Mouse (Mus musculus) gastrocnemius, postnatal 36 days (tissue): Measurements from ENCODE around the gene Mtmr10. TPM values are rescaled to one million over a fixed set of nuclear protein-coding genes. Genes with fewer than 3 reads are reported as not detected.
A peak's percentile ranks its signal among the peaks of the same experiment; 100 is the strongest.

Source experiments
- DNase-seq, 2 experiments: peaks; one replicate each; pipeline ENCODE4 v3.0.0; 2022
- intact Hi-C: fragments of 180-260 bp; cut with DNase I; formaldehyde crosslinking; loops from one replicate; pipeline ENCODE4 v1.15.1; 2025
- long read RNA-seq, 2 experiments: library from polyadenylated mRNA; stranded (forward); transcript quantifications; one replicate each; pipeline ENCODE4 v2.0.0; 2021
- total RNA-seq, 2 experiments: library from RNA; stranded (reverse); gene quantifications; 2 replicates each; pipeline ENCODE4 v1.2.3; 2021

The Mtmr10 gene
- 10 to 100 TPM; 14.3 to 18.9 TPM for total RNA-seq
- long read RNA-seq, experiment 1, full-length matches to known transcripts: 1 of 5 reads
- long read RNA-seq, experiment 1, partial matches to known transcripts: 1 of 5 reads
- long read RNA-seq, experiment 1, other reads (novel, unspliced or antisense): 3 of 5 reads
- long read RNA-seq, experiment 2, full-length matches to known transcripts: 2 of 5 reads
- long read RNA-seq, experiment 2, partial matches to known transcripts: 0 of 5 reads
- long read RNA-seq, experiment 2, other reads (novel, unspliced or antisense): 3 of 5 reads

DNA sequence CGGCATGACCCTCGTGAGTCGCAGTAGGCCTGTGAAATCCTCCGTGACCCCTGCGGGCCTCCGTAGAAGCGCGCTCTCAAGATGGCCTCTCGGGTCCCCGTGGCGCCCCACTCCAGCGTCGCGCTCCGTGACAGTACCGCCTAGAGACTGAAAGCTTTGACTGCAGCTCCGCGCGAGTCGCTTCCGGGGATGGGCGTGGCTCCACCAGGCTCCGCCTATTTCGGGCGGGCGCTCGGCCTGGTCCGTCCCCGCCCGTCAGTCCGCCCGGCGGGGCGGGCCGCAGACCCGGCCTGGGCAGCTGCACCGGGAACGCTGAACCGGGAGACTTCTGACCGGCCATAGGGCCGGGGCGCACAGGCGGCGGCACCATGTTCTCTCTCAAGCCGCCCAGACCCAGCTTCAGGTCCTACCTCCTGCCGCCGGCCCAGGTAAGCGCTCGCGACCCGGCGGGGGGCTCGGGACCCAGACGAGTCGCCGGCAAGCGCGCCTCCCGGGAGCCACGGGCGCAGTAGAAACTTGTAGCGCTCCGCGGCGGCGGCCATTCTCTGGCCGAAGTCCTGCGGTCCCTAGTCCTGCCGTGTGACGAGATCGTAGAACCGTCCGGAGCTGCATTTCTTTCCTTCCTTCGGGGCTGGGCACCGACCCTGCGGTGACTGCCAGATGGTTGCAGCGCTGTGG is at the start of gene Mtmr10:
Mtmr10 (plus strand) TSS at position 240 of the 678 bp plus-strand sequence.
- DNase-seq: peak; percentile 98 to 99
- intact Hi-C loops: loop anchor here (5.0 kb wide), 1 partner anchor 105 kb away; no protein-coding TSS in a partner anchor

DNA sequence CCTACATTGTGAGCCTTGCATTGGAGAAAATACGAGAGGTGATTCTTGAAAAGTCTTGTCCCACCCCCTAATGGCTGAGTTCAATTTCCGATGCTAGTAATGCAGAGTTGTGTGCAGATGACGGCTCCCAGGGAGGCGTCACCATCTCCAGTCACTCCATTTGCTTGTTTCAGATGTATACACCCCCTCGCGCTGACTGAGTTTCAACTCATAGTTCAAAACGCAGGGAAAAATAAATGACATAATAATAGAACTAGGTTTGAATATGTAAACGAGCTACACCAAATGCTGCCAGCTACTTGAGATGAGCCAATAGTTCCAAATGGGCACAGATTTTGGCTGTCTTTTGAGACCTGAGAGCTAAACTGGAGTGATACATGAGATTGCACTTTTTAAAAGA is 49.7 kb upstream of the Mtmr10 start:
- intact Hi-C loops: no loop called here
- DNase-seq: no peak

GRCm38 (mm10) chr7:64238410-64239086 is 48.9 kb upstream of the Mtmr10 start:
- intact Hi-C loops: no loop called here

GRCm38 (mm10) chr7:64239138-64239805 is 48.2 kb upstream of the Mtmr10 start:
- intact Hi-C loops: no loop called here
- no peak for DNase-seq

More at GRCm38 (mm10) chr7:64238410-64239086, 48.9 kb upstream of the Mtmr10 start:
- DNase-seq: no peak

- intact Hi-C loops: no loop called here
- DNase-seq: no peak
Observed at GRCm38 (mm10) chr7:64239806-64240315, 47.6 kb upstream of the Mtmr10 start.

GRCm38 (mm10) chr7:64242424-64242823 is 45.0 kb upstream of the Mtmr10 start:
- intact Hi-C loops: no loop called here
- no peak for DNase-seq

DNA sequence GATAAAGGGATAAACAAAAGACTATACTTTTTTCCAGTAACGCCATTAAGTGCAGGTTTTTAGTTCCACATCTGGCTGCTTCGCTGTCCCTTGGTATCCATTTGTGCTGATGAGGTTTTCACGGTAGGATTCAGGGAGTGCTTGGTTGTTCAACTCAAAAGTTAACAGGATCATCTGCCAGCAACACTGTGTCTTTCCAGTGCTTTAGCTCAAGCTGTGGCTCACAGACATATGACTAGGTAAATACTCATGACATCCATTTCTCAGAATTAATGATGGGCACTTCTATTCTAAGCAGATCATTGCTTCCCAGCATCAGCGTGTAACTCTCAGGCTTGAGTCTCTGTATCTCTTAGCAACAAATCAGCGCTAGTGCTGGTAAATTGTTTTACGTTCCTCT is 43.1 kb upstream of the Mtmr10 start:
- DNase-seq: no peak
- intact Hi-C loops: no loop called here

DNA sequence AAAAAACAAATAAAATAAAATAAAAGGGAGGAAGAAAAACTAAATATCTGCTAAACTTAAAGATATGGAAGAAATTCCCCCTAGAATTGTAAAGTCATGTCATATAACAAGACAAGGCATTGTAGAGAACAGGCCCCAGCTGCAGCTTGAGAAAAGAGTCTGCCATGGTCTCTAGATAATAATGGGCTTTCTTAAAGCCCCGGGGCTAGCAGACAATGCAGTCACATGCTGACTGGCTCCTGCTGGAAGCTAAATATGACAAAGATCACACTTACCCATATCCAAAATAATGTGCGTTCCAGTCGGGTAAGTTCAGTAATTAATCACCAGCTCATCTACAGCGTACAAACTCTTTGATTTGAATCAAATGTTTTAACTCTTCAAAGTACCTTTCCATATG is 40.7 kb upstream of the Mtmr10 start:
- intact Hi-C loops: no loop called here
- DNase-seq: no peak

- intact Hi-C loops: no loop called here
- DNase-seq: no peak
Observed at GRCm38 (mm10) chr7:64248352-64248751, 39.1 kb upstream of the Mtmr10 start.

DNA sequence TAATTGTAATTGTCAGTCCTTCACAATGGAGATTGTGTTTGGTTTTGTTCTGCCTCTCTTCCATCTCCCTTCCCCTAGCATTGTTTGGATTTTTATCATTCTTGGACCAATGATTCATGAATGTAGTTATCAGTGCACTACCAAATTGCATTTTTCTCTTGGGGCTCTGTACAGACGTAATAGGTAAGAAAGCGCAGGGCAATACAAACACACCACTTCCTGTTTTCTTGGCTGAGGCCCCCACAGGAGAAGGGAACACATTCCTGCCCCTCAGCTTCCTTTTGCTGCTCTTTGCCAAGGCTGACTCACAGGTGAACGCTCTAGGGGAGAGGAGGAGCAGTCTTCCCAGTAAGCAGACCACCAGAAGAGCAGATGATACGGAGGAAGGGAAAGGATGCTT is 37.7 kb upstream of the Mtmr10 start:
- DNase-seq: no peak

DNA sequence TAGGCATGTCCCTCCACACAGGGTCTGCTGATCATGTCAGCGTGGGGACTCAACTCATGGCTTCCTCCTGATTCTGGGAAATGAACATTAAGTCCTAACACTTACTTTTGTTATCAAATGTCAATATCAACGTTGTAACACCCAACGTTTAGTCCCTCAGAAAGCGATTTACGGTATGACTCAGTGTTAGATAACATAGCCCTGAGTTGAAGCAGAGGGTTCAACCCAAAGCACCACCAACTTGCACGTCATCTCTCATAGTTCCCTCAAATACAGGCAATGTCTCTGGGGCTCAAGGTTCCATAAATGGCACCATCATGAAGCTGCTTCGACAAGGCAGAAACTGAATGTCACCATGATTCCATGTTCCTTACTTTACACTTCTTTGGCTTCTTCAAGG is 37.0 kb upstream of the Mtmr10 start:
- no peak for DNase-seq
- intact Hi-C loops: no loop called here

More for the DNA sequence above, 37.7 kb upstream of the Mtmr10 start:
- intact Hi-C loops: no loop called here

- DNase-seq: no peak
- intact Hi-C loops: no loop called here
Observed at GRCm38 (mm10) chr7:64253736-64254135, 33.7 kb upstream of the Mtmr10 start.

DNA sequence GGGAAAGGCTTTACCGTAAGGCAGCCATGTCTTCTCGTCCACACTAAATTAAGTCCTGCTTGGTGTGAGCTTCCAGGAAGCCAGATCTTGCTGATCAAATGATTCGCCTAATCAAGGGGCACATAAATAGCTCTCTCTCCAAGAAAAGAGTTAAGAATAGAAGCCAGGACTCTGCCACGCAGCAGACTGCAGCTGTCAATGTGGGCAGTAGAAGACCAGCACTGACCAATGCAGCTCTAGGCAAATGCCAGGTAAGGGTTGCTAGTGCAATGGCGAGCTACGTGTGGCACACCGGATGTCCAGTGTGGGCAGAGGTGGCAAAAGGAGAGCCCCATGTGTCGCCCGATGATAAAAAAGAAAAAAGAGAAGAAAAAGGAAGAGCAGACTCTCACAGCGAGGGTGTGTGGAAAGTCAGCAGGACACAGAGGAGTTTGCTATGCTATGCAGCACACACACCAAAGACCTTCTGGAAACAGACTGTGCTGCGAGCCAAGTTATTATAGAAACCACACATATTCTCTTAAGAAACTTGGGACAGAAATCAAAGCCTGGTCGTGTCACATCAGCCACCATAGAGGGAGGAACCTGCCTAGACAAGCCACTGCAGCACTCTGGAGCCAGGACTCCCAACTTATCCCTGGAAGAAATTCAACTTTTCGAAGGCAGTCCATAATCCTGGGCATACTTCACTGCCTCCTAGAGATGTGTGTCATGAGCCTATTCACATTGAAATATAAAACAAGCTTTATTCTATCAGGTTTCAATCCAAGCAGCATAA is 21.8 kb upstream of the Mtmr10 start:
- no peak for DNase-seq
- intact Hi-C loops: no loop called here

- intact Hi-C loops: no loop called here
- DNase-seq: no peak
Observed at GRCm38 (mm10) chr7:64266587-64266986, 20.9 kb upstream of the Mtmr10 start.

GRCm38 (mm10) chr7:64271926-64272325 is 15.5 kb upstream of the Mtmr10 start:
- DNase-seq: no peak
- intact Hi-C loops: no loop called here

GRCm38 (mm10) chr7:64275518-64275917 is 11.9 kb upstream of the Mtmr10 start:
- DNase-seq: no peak
- intact Hi-C loops: no loop called here

DNA sequence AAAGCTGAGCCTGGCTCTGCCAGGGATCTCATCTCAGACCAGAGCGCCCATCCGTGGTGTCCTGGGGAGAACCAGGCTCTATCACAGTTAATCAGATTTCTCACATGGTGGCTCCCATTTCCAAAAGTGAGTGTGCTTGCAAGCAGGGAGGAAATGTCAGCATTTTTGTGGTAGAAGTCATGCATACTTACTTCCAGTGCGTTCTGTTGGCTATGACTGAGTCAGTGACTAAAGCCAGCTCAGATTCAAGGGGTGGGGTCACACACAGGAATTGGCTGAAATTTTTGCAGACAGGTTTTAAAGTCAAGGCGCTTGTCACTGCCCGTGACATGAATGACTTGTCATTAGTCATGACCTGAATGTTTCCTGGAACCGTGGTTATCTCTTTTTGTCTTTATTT is 10.5 kb upstream of the Mtmr10 start:
- no peak for DNase-seq
- intact Hi-C loops: no loop called here

GRCm38 (mm10) chr7:64278526-64278925 is 8.9 kb upstream of the Mtmr10 start:
- DNase-seq: no peak
- intact Hi-C loops: no loop called here

GRCm38 (mm10) chr7:64279548-64279947 is 7.9 kb upstream of the Mtmr10 start:
- intact Hi-C loops: no loop called here
- DNase-seq: no peak

GRCm38 (mm10) chr7:64286566-64286965 is 887 bp upstream of the Mtmr10 start:
- intact Hi-C loops: loop anchor here (5.0 kb wide), 1 partner anchor 104 kb away; no protein-coding TSS in a partner anchor
- no peak for DNase-seq
